Mouse (Mus musculus) erythroblast, embryonic 14.5 days (primary cell): ENCODE data around the gene Cmip.

Experiments
- GATA1 ChIP-seq: IDR thresholded peaks from 2 replicates; pipeline ENCODE4 v1.6.1; 2012; ENCODE audit warnings: low read length, inconsistent platforms, mixed read lengths
- TAL1 ChIP-seq: IDR thresholded peaks from 3 replicates; pipeline ENCODE4 v1.6.1; 2012; ENCODE audit warnings: low read length, inconsistent platforms, mixed read lengths

DNA sequence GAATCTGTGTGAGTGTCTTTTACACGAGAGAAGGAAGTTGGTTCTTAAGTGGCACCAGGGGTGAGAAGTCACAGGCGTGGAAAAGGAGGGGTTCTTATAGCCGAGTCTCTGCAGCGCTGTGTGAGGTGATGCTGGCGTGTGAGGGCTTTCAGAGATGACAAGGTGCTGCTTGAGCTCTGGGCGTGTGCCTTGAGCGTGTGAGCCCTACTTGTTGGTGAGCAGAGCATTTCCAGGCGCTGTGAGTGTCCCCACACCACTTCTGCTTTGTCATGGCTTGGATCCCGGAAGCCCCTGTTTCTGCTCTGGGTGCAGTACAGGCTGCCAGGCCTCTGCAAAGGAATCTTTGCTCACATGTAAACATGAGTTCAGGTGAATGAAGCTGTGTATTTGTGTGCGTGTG is 86.6 kb downstream of the Cmip start:
- TF ChIP-seq GATA1 (no peak), TAL1 (no peak)
